Mouse (Mus musculus): ENCODE measurements around the gene Acsf2. TPM values are rescaled to one million over a fixed set of nuclear protein-coding genes. Genes with fewer than 3 reads are reported as not detected.

Acsf2 gene
- polyA plus RNA-seq, 1 experiment from 2014 or later, result 4.0 TPM

DNA sequence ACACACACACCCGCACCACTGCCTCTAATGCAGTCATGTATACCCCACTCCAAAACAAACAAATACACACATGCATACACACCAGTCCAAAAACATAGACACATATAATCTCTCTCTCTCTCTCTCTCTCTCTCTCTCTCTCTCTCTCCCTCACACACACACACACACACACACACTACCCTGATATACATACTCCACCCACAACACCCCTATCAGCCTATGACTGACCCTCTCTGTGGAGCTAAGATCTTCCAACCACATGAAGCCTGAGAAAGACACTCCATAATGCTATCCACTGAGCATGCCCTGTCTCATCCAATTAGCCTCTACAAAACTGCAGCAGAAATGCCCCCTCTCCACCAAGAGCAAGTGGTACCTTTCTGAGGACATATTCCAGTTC lies 29.8 kb downstream of the Acsf2 start:
- 85% methylated on average over 1 of the region's 1 CpGs for WGBS
- no peak overlapping the region for H3K27ac ChIP-seq (replicated peaks in 1 of 2; ENCODE audit: control insufficient read depth in 1 of 2, insufficient read depth in 1 of 2, low read depth in 2 of 2, low read length in 2 of 2)
- H3K27me3 ChIP-seq (ENCODE audit: control insufficient read depth, insufficient read depth, low read length), result no peaks in the 10 kb centered on the region
- H3K9me3 ChIP-seq (ENCODE audit: control insufficient read depth, low read length), result no peaks in the 10 kb centered on the region
- ATAC-seq (ENCODE audit: insufficient number of reproducible peaks, insufficient read depth, low FRiP score, low read depth), result no peak
- no peak overlapping the region for H3K4me3 ChIP-seq (ENCODE audit: control insufficient read depth in 1 of 2, insufficient read depth in 1 of 2, low read depth in 1 of 2, low read length in 2 of 2)
- no peak overlapping the region for H3K4me2 ChIP-seq (ENCODE audit: low read length)
- H3K4me1 ChIP-seq (ENCODE audit: control insufficient read depth in 2 of 2, insufficient read depth in 2 of 2, low read length in 2 of 2), result no peaks in the 10 kb centered on the region
- 0 out of 2 replicates have a peak, but pooled peaks cover 10% of the 10 kb centered on the region for H3K36me3 ChIP-seq (ENCODE audit: control insufficient read depth, insufficient read depth, low read length)
- H3K9ac ChIP-seq (ENCODE audit: low read length), result no peak overlapping the region

DNA sequence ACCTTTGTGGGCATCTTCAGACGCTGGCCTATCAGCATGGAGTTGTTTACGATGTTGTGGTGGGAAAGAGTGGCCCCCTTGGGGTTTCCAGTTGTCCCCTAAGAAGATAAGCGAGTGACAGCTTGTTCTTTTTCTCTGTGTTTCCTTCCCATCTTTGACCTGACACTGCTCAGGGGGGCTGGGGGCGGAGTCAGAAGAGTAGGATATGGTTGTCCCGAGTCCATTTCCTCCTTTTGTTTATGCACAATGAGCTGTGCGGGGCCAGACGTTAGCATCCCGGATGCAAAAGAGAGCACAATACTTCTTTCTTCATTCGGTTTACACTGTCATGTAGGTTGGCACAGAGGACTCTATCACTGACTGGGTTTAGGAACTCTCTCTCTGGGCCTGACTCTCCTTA lies 31.1 kb downstream of the Acsf2 start:
- Histone ChIP-seq H3K36me3 (ENCODE audit: control insufficient read depth, insufficient read depth, low read length) (0 out of 2 replicates have a peak, but pooled peaks cover 10% of the 10 kb centered on the region), H3K9me3 (ENCODE audit: control insufficient read depth, low read length) (no peaks in the 10 kb centered on the region), H3K4me2 (ENCODE audit: low read length) (no peak overlapping the region), H3K4me1 (ENCODE audit: control insufficient read depth in 2 of 2, insufficient read depth in 2 of 2, low read length in 2 of 2) (no peaks in the 10 kb centered on the region), H3K27me3 (ENCODE audit: control insufficient read depth, insufficient read depth, low read length) (peaks cover 6% of the 10 kb centered on the region), H3K9ac (ENCODE audit: low read length) (no peak overlapping the region), H3K27ac (replicated peaks in 1 of 2; ENCODE audit: control insufficient read depth in 1 of 2, insufficient read depth in 1 of 2, low read depth in 2 of 2, low read length in 2 of 2) (peak overlapping the region; percentile 43 to 64), H3K4me3 (ENCODE audit: control insufficient read depth in 1 of 2, insufficient read depth in 1 of 2, low read depth in 1 of 2, low read length in 2 of 2) (no peak overlapping the region)
- ATAC-seq (ENCODE audit: insufficient number of reproducible peaks, insufficient read depth, low FRiP score, low read depth), result no peak
- WGBS, result 56% methylated on average over 9 of the region's 9 CpGs

DNA sequence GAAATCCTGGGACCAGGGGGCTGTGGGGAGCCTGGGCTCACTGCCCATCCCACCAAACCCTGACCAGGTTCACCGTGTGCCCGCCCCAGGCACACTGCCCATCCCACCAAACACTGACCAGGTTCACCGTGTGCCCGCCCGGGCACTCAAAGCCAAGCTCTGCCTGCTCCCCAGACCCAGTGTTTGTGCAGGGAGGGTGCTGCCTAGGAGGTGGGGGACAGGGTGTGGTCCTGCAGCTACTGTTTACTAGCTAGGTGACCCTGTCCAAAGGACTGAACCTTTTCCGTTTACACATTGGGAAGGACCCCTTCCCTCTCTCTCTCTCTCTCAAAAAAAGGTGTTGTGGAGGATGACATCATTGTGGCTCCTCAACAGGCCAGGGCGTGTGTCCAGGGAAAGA lies 34.3 kb downstream of the Acsf2 start:
- Histone ChIP-seq H3K4me1 (ENCODE audit: control insufficient read depth in 2 of 2, insufficient read depth in 2 of 2, low read length in 2 of 2) (peaks cover 12 to 14% of the 10 kb centered on the region in 2 experiments), H3K27ac (replicated peaks in 1 of 2; ENCODE audit: control insufficient read depth in 1 of 2, insufficient read depth in 1 of 2, low read depth in 2 of 2, low read length in 2 of 2) (no peak overlapping the region), H3K36me3 (ENCODE audit: control insufficient read depth, insufficient read depth, low read length) (0 out of 2 replicates have a peak, but pooled peaks cover 10% of the 10 kb centered on the region), H3K4me3 (ENCODE audit: control insufficient read depth in 1 of 2, insufficient read depth in 1 of 2, low read depth in 1 of 2, low read length in 2 of 2) (no peak overlapping the region), H3K9ac (ENCODE audit: low read length) (no peak overlapping the region), H3K27me3 (ENCODE audit: control insufficient read depth, insufficient read depth, low read length) (peaks cover 15% of the 10 kb centered on the region), H3K9me3 (ENCODE audit: control insufficient read depth, low read length) (no peaks in the 10 kb centered on the region), H3K4me2 (ENCODE audit: low read length) (no peak overlapping the region)
- 91% methylated on average over 7 of the region's 7 CpGs for WGBS
- no peak for ATAC-seq (ENCODE audit: insufficient number of reproducible peaks, insufficient read depth, low FRiP score, low read depth)

DNA sequence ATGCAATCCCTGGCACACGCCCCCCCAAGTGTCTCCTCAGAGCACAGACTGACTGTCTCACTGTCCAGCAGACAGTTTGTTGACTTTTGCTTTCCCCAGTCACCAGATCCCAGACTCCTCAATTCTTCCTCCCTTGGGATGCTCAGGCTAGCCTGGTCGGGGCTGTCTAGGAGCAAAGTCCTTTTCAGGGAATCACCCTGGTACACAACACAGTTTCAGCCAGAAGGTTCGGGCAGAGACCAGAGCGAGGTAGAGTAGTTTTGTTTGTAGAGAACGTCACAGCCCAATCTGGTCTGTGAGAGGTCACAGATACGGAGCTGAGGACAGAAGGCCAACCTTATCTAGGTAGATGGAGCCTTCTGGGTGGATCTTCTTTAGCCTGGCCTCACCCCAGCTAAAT lies 35.1 kb downstream of the Acsf2 start:
- peaks cover 15% of the 10 kb centered on the region for H3K27me3 ChIP-seq (ENCODE audit: control insufficient read depth, insufficient read depth, low read length)
- H3K4me1 ChIP-seq (ENCODE audit: control insufficient read depth in 2 of 2, insufficient read depth in 2 of 2, low read length in 2 of 2), result peaks cover 12 to 14% of the 10 kb centered on the region in 2 experiments
- no peak overlapping the region for H3K4me2 ChIP-seq (ENCODE audit: low read length)
- no peak overlapping the region for H3K9ac ChIP-seq (ENCODE audit: low read length)
- H3K4me3 ChIP-seq (ENCODE audit: control insufficient read depth in 1 of 2, insufficient read depth in 1 of 2, low read depth in 1 of 2, low read length in 2 of 2), result no peak overlapping the region
- no peak overlapping the region for H3K27ac ChIP-seq (replicated peaks in 1 of 2; ENCODE audit: control insufficient read depth in 1 of 2, insufficient read depth in 1 of 2, low read depth in 2 of 2, low read length in 2 of 2)
- 50% methylated on average over 6 of the region's 6 CpGs for WGBS
- 0 out of 2 replicates have a peak, but pooled peaks cover 10% of the 10 kb centered on the region for H3K36me3 ChIP-seq (ENCODE audit: control insufficient read depth, insufficient read depth, low read length)
- no peak for ATAC-seq (ENCODE audit: insufficient number of reproducible peaks, insufficient read depth, low FRiP score, low read depth)
- H3K9me3 ChIP-seq (ENCODE audit: control insufficient read depth, low read length), result no peaks in the 10 kb centered on the region

DNA sequence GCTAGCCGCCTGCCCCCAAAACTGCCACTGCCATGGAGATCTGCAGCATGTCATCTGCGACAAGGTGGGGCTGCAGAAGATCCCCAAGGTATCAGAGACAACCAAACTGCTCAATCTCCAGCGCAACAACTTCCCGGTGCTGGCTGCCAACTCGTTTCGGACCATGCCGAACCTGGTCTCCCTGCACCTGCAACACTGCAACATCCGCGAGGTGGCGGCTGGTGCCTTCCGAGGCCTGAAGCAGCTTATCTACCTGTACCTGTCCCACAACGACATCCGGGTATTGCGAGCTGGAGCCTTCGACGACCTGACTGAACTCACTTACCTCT lies 36.6 kb downstream of the Acsf2 start:
- Histone ChIP-seq H3K36me3 (ENCODE audit: control insufficient read depth, insufficient read depth, low read length) (0 out of 2 replicates have a peak, but pooled peaks cover 10% of the 10 kb centered on the region), H3K9me3 (ENCODE audit: control insufficient read depth, low read length) (no peaks in the 10 kb centered on the region), H3K4me2 (ENCODE audit: low read length) (peak overlapping the region; percentile 73), H3K4me3 (ENCODE audit: control insufficient read depth in 1 of 2, insufficient read depth in 1 of 2, low read depth in 1 of 2, low read length in 2 of 2) (peak overlapping the region; percentile 30), H3K27ac (replicated peaks in 1 of 2; ENCODE audit: control insufficient read depth in 1 of 2, insufficient read depth in 1 of 2, low read depth in 2 of 2, low read length in 2 of 2) (no peak overlapping the region), H3K4me1 (ENCODE audit: control insufficient read depth in 2 of 2, insufficient read depth in 2 of 2, low read length in 2 of 2) (peaks cover 12 to 14% of the 10 kb centered on the region in 2 experiments), H3K27me3 (ENCODE audit: control insufficient read depth, insufficient read depth, low read length) (peaks cover 15% of the 10 kb centered on the region), H3K9ac (ENCODE audit: low read length) (peak overlapping the region; percentile 67)
- no peak for ATAC-seq (ENCODE audit: insufficient number of reproducible peaks, insufficient read depth, low FRiP score, low read depth)
- WGBS, result 10% methylated on average over 16 of the region's 16 CpGs

DNA sequence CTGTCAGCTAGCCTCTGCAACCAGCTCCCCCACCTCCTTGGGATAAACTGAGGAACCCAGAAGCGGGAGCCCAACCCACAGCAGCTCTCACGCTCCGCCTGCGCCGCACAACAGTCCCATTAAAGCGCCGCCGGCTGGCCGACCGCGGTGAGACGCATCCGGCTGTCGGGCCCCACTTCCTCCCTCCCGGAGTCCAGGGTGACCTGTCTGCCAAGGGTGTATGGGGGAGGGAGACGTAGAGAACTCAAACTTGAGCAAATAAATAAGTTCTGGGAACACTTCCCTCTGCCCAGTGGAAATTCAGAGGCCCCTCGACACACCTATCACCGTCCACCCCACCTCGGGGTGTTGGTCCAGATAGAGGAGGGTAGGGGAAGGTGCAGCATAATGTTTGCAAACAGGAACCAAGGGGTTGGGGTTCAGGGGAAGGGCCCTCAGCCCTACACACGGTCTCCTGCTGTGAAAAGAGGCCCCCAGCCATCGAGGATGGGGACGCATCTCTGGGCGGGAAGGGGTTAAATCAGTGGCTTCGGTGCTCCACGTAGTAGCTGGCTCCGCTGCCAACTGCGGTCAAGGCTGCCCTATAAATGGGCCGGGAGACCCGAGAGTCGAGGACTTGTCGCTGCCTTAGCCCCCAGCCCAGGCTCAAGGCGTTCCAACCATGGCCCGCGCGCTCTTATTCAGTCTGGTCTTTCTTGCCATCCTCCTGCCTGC lies 37.1 kb downstream of the Acsf2 start, which contains the start of gene Chad:
Gene Chad, plus strand, starts transcription at position 611 of the 714 bp plus-strand sequence.
- Histone ChIP-seq H3K9me3 (ENCODE audit: control insufficient read depth, low read length) (no peaks in the 10 kb centered on the region), H3K27ac (replicated peaks in 1 of 2; ENCODE audit: control insufficient read depth in 1 of 2, insufficient read depth in 1 of 2, low read depth in 2 of 2, low read length in 2 of 2) (no peak within 1 kb of the TSS), H3K4me2 (ENCODE audit: low read length) (peak within 1 kb of the TSS; percentile 73), H3K27me3 (ENCODE audit: control insufficient read depth, insufficient read depth, low read length) (peaks cover 15% of the 10 kb centered on the region), H3K36me3 (ENCODE audit: control insufficient read depth, insufficient read depth, low read length) (0 out of 2 replicates have a peak, but pooled peaks cover 7% of the 10 kb centered on the region), H3K9ac (ENCODE audit: low read length) (peak within 1 kb of the TSS; percentile 67), H3K4me1 (ENCODE audit: control insufficient read depth in 2 of 2, insufficient read depth in 2 of 2, low read length in 2 of 2) (peaks cover 12 to 14% of the 10 kb centered on the region in 2 experiments), H3K4me3 (ENCODE audit: control insufficient read depth in 1 of 2, insufficient read depth in 1 of 2, low read depth in 1 of 2, low read length in 2 of 2) (peak within 1 kb of the TSS; percentile 30)
- WGBS, result 2% methylated on average over 35 of the region's 35 CpGs
- ATAC-seq (ENCODE audit: insufficient number of reproducible peaks, insufficient read depth, low FRiP score, low read depth), result no peak

DNA sequence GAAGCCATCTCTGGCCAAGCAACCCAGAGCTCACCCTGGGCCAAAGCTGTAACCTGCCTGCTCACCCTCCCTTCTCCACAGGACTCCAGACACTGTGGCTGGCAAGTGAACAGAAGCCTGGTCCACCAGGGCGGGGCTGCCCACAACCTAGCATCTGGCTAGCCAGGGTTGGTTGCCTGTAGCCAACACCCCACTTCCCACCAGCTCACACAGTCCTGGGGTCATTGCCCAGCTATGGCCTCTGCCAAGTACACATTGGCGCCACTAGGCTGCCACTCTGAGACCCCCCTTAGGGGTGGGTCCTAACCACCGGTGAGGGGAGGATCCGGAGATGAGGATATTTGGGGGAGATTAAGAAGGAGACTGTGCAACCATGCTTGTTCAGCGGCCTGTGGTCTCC lies 37.9 kb downstream of the Acsf2 start:
- Histone ChIP-seq H3K27me3 (ENCODE audit: control insufficient read depth, insufficient read depth, low read length) (peaks cover 15% of the 10 kb centered on the region), H3K27ac (replicated peaks in 1 of 2; ENCODE audit: control insufficient read depth in 1 of 2, insufficient read depth in 1 of 2, low read depth in 2 of 2, low read length in 2 of 2) (no peak overlapping the region), H3K9me3 (ENCODE audit: control insufficient read depth, low read length) (no peaks in the 10 kb centered on the region), H3K4me1 (ENCODE audit: control insufficient read depth in 2 of 2, insufficient read depth in 2 of 2, low read length in 2 of 2) (peaks cover 12 to 14% of the 10 kb centered on the region in 2 experiments), H3K9ac (ENCODE audit: low read length) (peak overlapping the region; percentile 67), H3K36me3 (ENCODE audit: control insufficient read depth, insufficient read depth, low read length) (0 out of 2 replicates have a peak, but pooled peaks cover 4% of the 10 kb centered on the region), H3K4me2 (ENCODE audit: low read length) (peak overlapping the region; percentile 73), H3K4me3 (ENCODE audit: control insufficient read depth in 1 of 2, insufficient read depth in 1 of 2, low read depth in 1 of 2, low read length in 2 of 2) (peak overlapping the region in 1 of 2 experiments; percentile 30; a peak in 2 of 4 replicates)
- WGBS, result 52% methylated on average over 5 of the region's 5 CpGs
- ATAC-seq (ENCODE audit: insufficient number of reproducible peaks, insufficient read depth, low FRiP score, low read depth), result 0 out of 2 replicates have a peak, but pooled peaks have one; percentile 37
